Mouse (Mus musculus) kidney, embryonic 16.5 days (tissue): ENCODE data around the gene Chrna5. TPM values are rescaled to one million over a fixed set of nuclear protein-coding genes. Genes with fewer than 3 reads are reported as not detected.

ENCODE experiments used
- ATAC-seq: fragments of 200-750 bp; cut with Nextera tagmentation; 2 replicates; pipeline ENCODE4 v1.8.0; 2017; ENCODE audit warnings: moderate TSS enrichment; ENCODE audit not compliant: low FRiP score, low TSS enrichment
- H3K27ac ChIP-seq: fragments of 300-500 bp; sonication (generic); 2 replicates; pipeline ENCODE4 v1.5.1; 2014; ENCODE audit warnings: low read length
- H3K27me3 ChIP-seq: fragments of 300-500 bp; sonication (generic); 2 replicates; pipeline ENCODE4 v1.6.1; 2014; ENCODE audit warnings: low read length, control low read depth, mixed read lengths; ENCODE audit not compliant: insufficient read depth
- H3K36me3 ChIP-seq: fragments of 300-500 bp; sonication (generic); 2 replicates; pipeline ENCODE4 v1.6.1; 2014; ENCODE audit warnings: low read length, control low read depth, mixed read lengths; ENCODE audit not compliant: insufficient read depth
- H3K4me1 ChIP-seq: fragments of 300-500 bp; sonication (generic); 2 replicates; pipeline ENCODE4 v1.6.1; 2014; ENCODE audit warnings: low read length, control low read depth, mixed read lengths; ENCODE audit not compliant: insufficient read depth
- H3K4me2 ChIP-seq: fragments of 300-500 bp; sonication (generic); replicated peaks from 2 replicates; pipeline ENCODE4 v1.6.1; 2014; ENCODE audit warnings: low read depth, low read length
- H3K4me3 ChIP-seq: fragments of 300-500 bp; sonication (generic); 2 replicates; pipeline ENCODE4 v1.5.1; 2014; ENCODE audit warnings: mild to moderate bottlenecking, low read length
- H3K9ac ChIP-seq: fragments of 300-500 bp; sonication (generic); replicated peaks from 2 replicates; pipeline ENCODE4 v1.6.1; 2014; ENCODE audit warnings: low read length
- H3K9me3 ChIP-seq: fragments of 300-500 bp; sonication (generic); 2 replicates; pipeline ENCODE4 v1.6.1; 2016; ENCODE audit warnings: low read length, control low read depth
- WGBS: fragments of 180-500 bp; shearing (Covaris S2); extraction: QIAGEN DNeasy Blood & Tissue Kit; methylation state at CpG from one replicate; pipeline ENCODE4 v1.1.7; 2014; 5-methylcytosine and 5-hydroxymethylcytosine counted together
- polyA plus RNA-seq: library from polyadenylated mRNA; unstranded; fragments of >200 nt; fragmentation: Nextera tagmentation; extraction: Ambion mirVana; gene quantifications from 2 replicates; pipeline ENCODE4 v1.2.1, GENCODE M21; 2015

Gene Chrna5
- polyA plus RNA-seq, 1 experiment from 2014 or later, result 0.91 TPM

- H3K4me2 ChIP-seq, result no peak overlapping the region
- H3K36me3 ChIP-seq, result no peaks in the 10 kb centered on the region
- H3K9me3 ChIP-seq, result no peaks in the 10 kb centered on the region
- H3K4me3 ChIP-seq, result no peak overlapping the region
- H3K4me1 ChIP-seq, result no peaks in the 10 kb centered on the region
- H3K27me3 ChIP-seq, result no peaks in the 10 kb centered on the region
- ATAC-seq, result no peak
- H3K9ac ChIP-seq, result no peak overlapping the region
- 33% methylated on average over 6 of the region's 6 CpGs for WGBS
- H3K27ac ChIP-seq, result no peak overlapping the region
These were observed 30.1 kb downstream of the Chrna5 start for GRCm38 (mm10) chr9:55010588-55011350.

- no peak overlapping the region for H3K27ac ChIP-seq
- H3K27me3 ChIP-seq, result no peaks in the 10 kb centered on the region
- H3K36me3 ChIP-seq, result no peaks in the 10 kb centered on the region
- H3K4me1 ChIP-seq, result no peaks in the 10 kb centered on the region
- no peak overlapping the region for H3K4me2 ChIP-seq
- no peak for ATAC-seq
- no peak overlapping the region for H3K9ac ChIP-seq
- 79% methylated on average over 3 of the region's 3 CpGs for whole genome bisulfite sequencing
- H3K4me3 ChIP-seq, result no peak overlapping the region
- no peaks in the 10 kb centered on the region for H3K9me3 ChIP-seq
These were observed 36.2 kb downstream of the Chrna5 start for GRCm38 (mm10) chr9:55016926-55017325.

DNA sequence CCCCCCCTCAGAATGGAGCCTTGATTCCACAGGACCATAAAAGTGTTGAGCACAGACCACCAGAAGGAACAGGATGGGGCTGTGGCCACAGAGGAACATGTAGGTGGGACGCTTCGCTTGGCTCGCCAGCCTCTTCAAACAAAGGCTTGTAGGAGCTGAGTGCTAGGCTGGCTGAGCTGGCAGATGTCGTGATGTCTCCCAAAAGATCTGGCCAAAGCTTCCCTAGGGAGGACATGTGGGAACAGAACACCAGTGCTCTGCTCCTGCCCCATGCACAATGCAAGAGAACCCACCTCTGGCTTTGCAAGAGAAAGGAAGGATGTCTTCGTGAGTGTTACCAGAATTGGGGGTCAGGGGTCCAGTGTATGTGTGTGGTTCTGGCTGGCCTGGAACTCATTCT lies 42.6 kb downstream of the Chrna5 start:
- Histone ChIP-seq H3K4me3 (no peak overlapping the region), H3K27ac (no peak overlapping the region), H3K36me3 (no peaks in the 10 kb centered on the region), H3K4me1 (peaks cover 10% of the 10 kb centered on the region), H3K27me3 (peaks cover 43% of the 10 kb centered on the region), H3K9ac (no peak overlapping the region), H3K4me2 (no peak overlapping the region), H3K9me3 (no peaks in the 10 kb centered on the region)
- WGBS, result 83% methylated on average over 5 of the region's 5 CpGs
- ATAC-seq, result no peak

DNA sequence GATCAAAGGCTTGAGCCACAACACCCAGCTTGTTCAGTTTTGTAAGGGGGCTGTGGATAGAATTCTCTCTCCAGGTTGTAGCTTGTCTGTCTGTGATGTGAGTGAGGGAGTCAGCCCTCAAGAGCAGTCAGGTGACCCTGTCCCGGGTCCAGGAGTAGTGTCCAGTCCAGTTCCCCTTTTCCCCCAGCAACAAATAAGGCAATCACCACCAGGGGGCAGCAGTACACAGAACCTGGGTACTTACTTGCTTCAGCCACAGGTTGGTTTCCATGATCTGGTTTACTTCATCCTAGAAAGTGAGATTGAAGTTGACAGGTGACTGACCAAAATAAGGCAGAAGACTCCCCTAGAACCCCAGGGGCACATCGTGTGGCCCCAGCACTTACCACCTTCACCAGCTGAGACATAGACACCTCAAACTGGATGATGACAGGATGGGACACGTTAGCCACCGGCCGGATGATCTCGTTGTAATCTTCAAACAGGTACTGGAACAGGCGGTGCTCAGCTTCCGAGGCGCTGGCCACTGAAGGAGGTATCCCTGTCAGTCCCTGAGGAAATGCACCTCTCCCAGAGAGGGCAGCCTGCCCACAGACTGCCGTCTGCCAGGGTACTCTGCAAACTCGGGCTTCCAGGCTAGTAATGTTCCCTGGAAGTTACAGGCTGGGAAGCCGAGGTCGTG lies 43.4 kb downstream of the Chrna5 start:
- Histone ChIP-seq H3K4me3 (no peak overlapping the region), H3K4me1 (peaks cover 10% of the 10 kb centered on the region), H3K4me2 (no peak overlapping the region), H3K27me3 (peaks cover 43% of the 10 kb centered on the region), H3K27ac (no peak overlapping the region), H3K9me3 (no peaks in the 10 kb centered on the region), H3K9ac (no peak overlapping the region), H3K36me3 (no peaks in the 10 kb centered on the region)
- ATAC-seq, result peak; percentile 52; the same call in 1 of the 2 replicates
- WGBS, result 44% methylated on average over 13 of the region's 13 CpGs

GRCm38 (mm10) chr9:55025534-55026274 lies 45.0 kb downstream of the Chrna5 start:
- H3K4me1 ChIP-seq, result peaks cover 10% of the 10 kb centered on the region
- peak overlapping the region; percentile 37 for H3K4me3 ChIP-seq
- ATAC-seq, result 0 out of 2 replicates have a peak, but pooled peaks have one; percentile 16
- peaks cover 48% of the 10 kb centered on the region for H3K27me3 ChIP-seq
- H3K36me3 ChIP-seq, result no peaks in the 10 kb centered on the region
- H3K4me2 ChIP-seq, result peak overlapping the region; percentile 53
- 9% methylated on average over 38 of the region's 38 CpGs for WGBS
- 0 out of 2 replicates have a peak overlapping the region, but pooled peaks have one; percentile 16 for H3K9ac ChIP-seq
- H3K27ac ChIP-seq, result no peak overlapping the region
- no peaks in the 10 kb centered on the region for H3K9me3 ChIP-seq

DNA sequence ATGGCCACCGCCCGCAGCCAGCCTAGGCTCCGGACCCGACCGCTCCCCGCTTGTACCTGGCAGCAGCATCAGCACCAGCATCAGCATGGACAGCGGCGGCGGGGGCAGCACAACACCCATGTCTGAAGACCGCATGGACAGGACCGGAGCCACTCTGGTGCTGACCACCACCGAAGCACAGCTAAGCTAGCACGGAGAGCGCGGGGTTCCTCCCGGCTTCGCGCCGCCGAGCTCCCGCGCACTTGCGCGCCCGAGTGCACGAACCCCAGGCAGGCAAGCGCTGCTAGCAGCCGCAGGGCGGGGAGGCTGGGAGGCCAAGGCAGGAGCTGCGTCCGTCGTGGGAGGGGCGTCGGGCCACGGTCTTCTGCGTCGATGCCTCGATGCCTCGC lies 45.6 kb downstream of the Chrna5 start, which contains the start of gene Chrna3:
Gene Chrna3, minus strand, starts transcription at position 288 of the 389 bp plus-strand sequence.
- Histone ChIP-seq H3K4me1 (peaks cover 10% of the 10 kb centered on the region), H3K27ac (no peak within 1 kb of the TSS), H3K27me3 (peaks cover 48% of the 10 kb centered on the region), H3K4me2 (peak within 1 kb of the TSS; percentile 53), H3K9ac (0 out of 2 replicates have a peak within 1 kb of the TSS, but pooled peaks have one; percentile 16), H3K36me3 (no peaks in the 10 kb centered on the region), H3K4me3 (peak within 1 kb of the TSS; percentile 37), H3K9me3 (no peaks in the 10 kb centered on the region)
- WGBS, result under 1% methylated on average over 38 of the region's 39 CpGs
- ATAC-seq, result peak; percentile 82

GRCm38 (mm10) chr9:55031435-55032167 lies 50.9 kb downstream of the Chrna5 start:
- no peak overlapping the region for H3K4me3 ChIP-seq
- no peak for ATAC-seq
- no peaks in the 10 kb centered on the region for H3K36me3 ChIP-seq
- H3K27me3 ChIP-seq, result peaks cover 18% of the 10 kb centered on the region
- no peak overlapping the region for H3K4me2 ChIP-seq
- 63% methylated on average over 6 of the region's 6 CpGs for WGBS
- H3K9ac ChIP-seq, result no peak overlapping the region
- no peaks in the 10 kb centered on the region for H3K9me3 ChIP-seq
- no peak overlapping the region for H3K27ac ChIP-seq
- H3K4me1 ChIP-seq, result peaks cover 2% of the 10 kb centered on the region; the same call in 1 of the 2 replicates

GRCm38 (mm10) chr9:55038948-55039347 lies 58.3 kb downstream of the Chrna5 start:
- WGBS, result 77% methylated on average over 8 of the region's 8 CpGs
- no peaks in the 10 kb centered on the region for H3K27me3 ChIP-seq
- H3K9ac ChIP-seq, result no peak overlapping the region
- H3K4me1 ChIP-seq, result no peaks in the 10 kb centered on the region
- no peak for ATAC-seq
- no peaks in the 10 kb centered on the region for H3K36me3 ChIP-seq
- no peak overlapping the region for H3K4me2 ChIP-seq
- no peaks in the 10 kb centered on the region for H3K9me3 ChIP-seq
- H3K4me3 ChIP-seq, result no peak overlapping the region
- H3K27ac ChIP-seq, result no peak overlapping the region

DNA sequence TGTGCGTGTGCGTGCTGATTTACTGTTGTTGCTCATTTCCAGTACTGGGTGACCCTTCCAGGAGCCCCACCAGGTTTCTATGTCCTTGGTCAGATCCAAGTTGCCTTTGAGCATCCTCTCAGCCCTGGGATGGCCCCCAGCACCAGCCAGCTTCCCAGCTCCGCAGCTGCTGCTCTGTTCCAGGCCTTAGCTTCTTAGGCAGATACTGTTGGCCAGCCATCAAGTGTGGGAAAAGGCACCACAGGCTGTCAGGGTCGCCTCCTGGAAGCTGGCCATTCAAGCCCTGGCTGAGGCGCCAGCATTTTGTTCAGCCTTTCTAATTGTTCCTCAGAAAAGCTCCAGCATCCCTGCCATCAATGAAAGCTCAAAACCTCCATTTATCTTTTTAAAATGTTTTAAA lies 59.3 kb downstream of the Chrna5 start:
- WGBS, result 69% methylated on average over 5 of the region's 5 CpGs
- H3K4me3 ChIP-seq, result no peak overlapping the region
- H3K4me2 ChIP-seq, result no peak overlapping the region
- H3K4me1 ChIP-seq, result no peaks in the 10 kb centered on the region
- no peak for ATAC-seq
- H3K27me3 ChIP-seq, result no peaks in the 10 kb centered on the region
- no peak overlapping the region for H3K27ac ChIP-seq
- H3K9me3 ChIP-seq, result no peaks in the 10 kb centered on the region
- H3K9ac ChIP-seq, result no peak overlapping the region
- H3K36me3 ChIP-seq, result no peaks in the 10 kb centered on the region
